Mouse (Mus musculus) gastrocnemius, postnatal 4 days (tissue): ENCODE results near the gene Tmem269. TPM values are rescaled to one million over a fixed set of nuclear protein-coding genes. Genes with fewer than 3 reads are reported as not detected.
A peak's percentile ranks its signal among the peaks of the same experiment; 100 is the strongest.

Experiments
- DNase-seq, 2 experiments: peaks; one replicate each; pipeline ENCODE4 v3.0.0; 2021 to 2022; ENCODE audit warnings: low spot score in 2 of 2, mixed read lengths in 2 of 2
- total RNA-seq, 2 experiments: library from RNA; stranded (reverse); gene quantifications; 2 replicates each; pipeline ENCODE4 v1.2.3; 2021

Tmem269 gene
- total RNA-seq, 2 experiments from 2014 or later = not detected

GRCm38 (mm10) chr4:119238661-119239060 lies 20.6 kb upstream of the Tmem269 start:
- DNase-seq = no peak

GRCm38 (mm10) chr4:119234348-119234747 lies 16.3 kb upstream of the Tmem269 start:
- no peak for DNase-seq

GRCm38 (mm10) chr4:119233256-119233901 lies 15.4 kb upstream of the Tmem269 start:
- DNase-seq = peak in 1 of 2 experiments; percentile 52

- DNase-seq = peak; percentile 97 to 99
These were observed 14.6 kb upstream of the Tmem269 start, which contains the start of the genes AU022252 and P3h1 for GRCm38 (mm10) chr4:119232410-119233255. Gene AU022252, minus strand, starts transcription at chr4:119232712. Gene P3h1, plus strand, starts transcription at chr4:119232915.

GRCm38 (mm10) chr4:119226751-119227150 lies 8.7 kb upstream of the Tmem269 start:
- DNase-seq = no peak

GRCm38 (mm10) chr4:119225719-119226118 lies 7.7 kb upstream of the Tmem269 start:
- no peak for DNase-seq

GRCm38 (mm10) chr4:119224534-119224933 lies 6.5 kb upstream of the Tmem269 start:
- no peak for DNase-seq

- no peak for DNase-seq
These were observed 5.7 kb upstream of the Tmem269 start for GRCm38 (mm10) chr4:119223696-119224095.

- no peak for DNase-seq
These were observed 1.4 kb downstream of the Tmem269 start for GRCm38 (mm10) chr4:119216667-119217066.

GRCm38 (mm10) chr4:119204672-119205071 lies 13.3 kb downstream of the Tmem269 start:
- DNase-seq = peak in 1 of 2 experiments; percentile 64

- no peak for DNase-seq
These were observed 19.9 kb downstream of the Tmem269 start for GRCm38 (mm10) chr4:119198105-119198504.

GRCm38 (mm10) chr4:119195582-119196320 lies 22.3 kb downstream of the Tmem269 start:
- DNase-seq = no peak

- peak; percentile 90 to 92 for DNase-seq
These were observed 23.0 kb downstream of the Tmem269 start, which contains the start of gene Svbp for GRCm38 (mm10) chr4:119194909-119195581. Gene Svbp, plus strand, starts transcription at chr4:119195306.

GRCm38 (mm10) chr4:119192757-119193156 lies 25.3 kb downstream of the Tmem269 start:
- no peak for DNase-seq

GRCm38 (mm10) chr4:119191273-119191672 lies 26.7 kb downstream of the Tmem269 start:
- no peak for DNase-seq

- no peak for DNase-seq
These were observed 27.4 kb downstream of the Tmem269 start for GRCm38 (mm10) chr4:119190618-119191017.

GRCm38 (mm10) chr4:119189864-119190263 lies 28.2 kb downstream of the Tmem269 start, which contains the start of gene Ermap:
Gene Ermap, minus strand, starts transcription at chr4:119190011.
- no peak for DNase-seq

- no peak for DNase-seq
These were observed 28.6 kb downstream of the Tmem269 start for GRCm38 (mm10) chr4:119189392-119189791.

GRCm38 (mm10) chr4:119188060-119188785 lies 29.8 kb downstream of the Tmem269 start:
- no peak for DNase-seq

GRCm38 (mm10) chr4:119185771-119186170 lies 32.2 kb downstream of the Tmem269 start:
- DNase-seq = no peak
